Mouse (Mus musculus) limb, embryonic 14.5 days (tissue): ENCODE data around the gene Rbm3. TPM values are rescaled to one million over a fixed set of nuclear protein-coding genes. Genes with fewer than 3 reads are reported as not detected.

Experiments used
- ATAC-seq: fragments of 200-750 bp; cut with Nextera tagmentation; 2 replicates; pipeline ENCODE4 v1.8.0; 2017; ENCODE audit warnings: low read depth, moderate number of reproducible peaks, moderate TSS enrichment; ENCODE audit not compliant: low FRiP score
- DNase-seq: peaks from one replicate; pipeline ENCODE4 v3.0.0-alpha.2; 2015; ENCODE audit warnings: low spot score
- H3K27ac ChIP-seq: fragments of 300-500 bp; sonication (generic); replicated peaks from 2 replicates; pipeline ENCODE4 v1.5.1; 2014; ENCODE audit warnings: low read depth, mild to moderate bottlenecking, low read length, moderate library complexity, mixed read lengths
- H3K27me3 ChIP-seq: fragments of 300-500 bp; sonication (generic); 2 replicates; pipeline ENCODE4 v1.6.1; 2014; ENCODE audit warnings: low read length, mixed read lengths; ENCODE audit not compliant: control insufficient read depth, insufficient read depth
- H3K36me3 ChIP-seq: fragments of 300-500 bp; sonication (generic); 2 replicates; pipeline ENCODE4 v1.6.1; 2014; ENCODE audit warnings: mild to moderate bottlenecking, low read length, moderate library complexity, mixed read lengths; ENCODE audit not compliant: control insufficient read depth, insufficient read depth
- H3K4me1 ChIP-seq: fragments of 300-500 bp; sonication (generic); 2 replicates; pipeline ENCODE4 v1.6.1; 2014; ENCODE audit warnings: antibody characterized with exemption, low read length, mixed read lengths; ENCODE audit not compliant: control insufficient read depth, insufficient read depth
- H3K4me2 ChIP-seq: fragments of 300-500 bp; sonication (generic); replicated peaks from 2 replicates; pipeline ENCODE4 v1.6.1; 2014; ENCODE audit warnings: low read depth, mild to moderate bottlenecking, low read length, moderate library complexity; ENCODE audit not compliant: severe bottlenecking
- H3K4me3 ChIP-seq: fragments of 300-500 bp; sonication (generic); replicated peaks from 2 replicates; pipeline ENCODE4 v1.5.1; 2014; ENCODE audit warnings: low read length
- H3K9ac ChIP-seq: fragments of 300-500 bp; sonication (generic); 2 replicates; pipeline ENCODE4 v1.6.1; 2014; ENCODE audit warnings: mild to moderate bottlenecking, low read depth, low read length, moderate library complexity; ENCODE audit not compliant: severe bottlenecking
- H3K9me3 ChIP-seq: fragments of 300-500 bp; sonication (generic); 2 replicates; pipeline ENCODE4 v1.6.1; 2016; ENCODE audit warnings: low read length; ENCODE audit not compliant: control insufficient read depth
- POLR2A ChIP-seq: fragments of 200-500 bp; IDR thresholded peaks from 2 replicates; pipeline ENCODE4 v1.8.0; 2012; ENCODE audit warnings: inconsistent platforms, mild to moderate bottlenecking, moderate library complexity, borderline replicate concordance; ENCODE audit not compliant: insufficient read depth, insufficient read length; ENCODE audit errors: extremely low read depth
- WGBS: fragments of 180-500 bp; shearing (Covaris S2); extraction: QIAGEN DNeasy Blood & Tissue Kit; methylation state at CpG from one replicate; pipeline ENCODE4 v1.1.7; 2014; 5-methylcytosine and 5-hydroxymethylcytosine counted together
- polyA plus RNA-seq, 2 experiments: library from polyadenylated mRNA; depleted of rRNA in 1 of 2; stranded (reverse) in 1 of 2; unstranded in 1 of 2; fragments of >200 nt; fragmentation: Nextera tagmentation in 1 of 2; extraction: Ambion mirVana in 1 of 2; gene quantifications; 2 replicates each; pipeline versions ENCODE4 v1.2.1 to v1.2.3; 2012 to 2014

Gene Rbm3
- polyA plus RNA-seq, 2 experiments, result 465 to 541 TPM

DNA sequence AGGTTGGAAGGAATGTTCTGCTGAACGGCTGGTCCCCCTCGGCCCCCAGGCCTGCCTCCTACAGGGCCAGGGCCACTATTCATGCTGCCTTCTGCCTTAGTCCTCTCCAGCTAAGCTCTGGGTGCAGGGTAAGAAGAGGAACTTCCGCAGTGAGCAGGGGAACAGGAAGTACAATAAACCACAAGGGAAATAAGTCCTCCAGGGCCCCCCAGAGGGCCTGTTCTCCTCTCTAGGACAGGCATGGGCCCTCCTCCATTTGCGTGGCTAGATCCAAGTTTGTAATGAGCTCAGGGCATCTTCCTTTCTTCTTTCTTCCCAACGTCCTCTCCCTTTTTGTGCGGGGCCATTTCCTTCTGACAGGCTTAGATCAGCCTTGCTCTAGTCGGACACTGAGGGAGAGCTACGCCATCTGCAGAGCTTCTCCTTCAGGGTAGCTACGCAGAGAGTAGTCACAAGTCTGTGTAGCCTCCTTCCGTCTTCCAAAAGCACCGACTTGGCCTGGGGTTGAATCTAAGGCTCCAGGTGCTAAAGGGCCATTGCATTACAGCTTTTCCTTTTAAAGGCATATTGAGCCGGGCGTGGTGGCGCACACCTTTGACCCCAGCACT lies 55.2 kb downstream of the Rbm3 start, which contains the start of gene Was:
TSS of gene Was (minus strand) at position 153 of the 608 bp plus-strand sequence.
- Histone ChIP-seq H3K27me3 (no peaks in the 10 kb centered on the region), H3K4me2 (no peak within 1 kb of the TSS), H3K36me3 (no peaks in the 10 kb centered on the region), H3K9me3 (no peaks in the 10 kb centered on the region), H3K4me3 (no peak within 1 kb of the TSS), H3K27ac (no peak within 1 kb of the TSS), H3K4me1 (no peaks in the 10 kb centered on the region), H3K9ac (no peak within 1 kb of the TSS)
- WGBS, result 87% methylated on average over 14 of the region's 14 CpGs
- TF ChIP-seq POLR2A, result no peak
- ATAC-seq (no peak), DNase-seq (no peak)

DNA sequence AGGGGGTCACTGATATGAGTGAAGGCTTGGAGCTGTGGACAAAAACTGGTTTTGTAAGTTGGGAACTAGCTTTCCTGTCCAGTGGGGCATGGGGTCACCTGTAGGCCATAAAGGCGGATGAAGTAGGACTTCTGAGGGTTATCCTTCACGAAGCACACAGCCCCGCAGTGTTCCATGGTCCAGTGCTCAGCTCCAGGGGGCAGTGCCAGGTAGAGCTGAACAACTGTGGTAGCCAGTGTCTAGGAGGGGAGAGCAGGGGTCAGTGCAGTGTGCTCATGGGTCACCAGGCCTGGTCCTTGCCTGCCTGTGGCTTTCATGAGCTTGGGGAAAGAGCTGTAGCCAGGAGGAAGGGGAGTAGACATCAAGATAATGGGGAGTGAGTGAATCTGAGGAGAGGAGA lies 55.9 kb downstream of the Rbm3 start:
- Histone ChIP-seq H3K27ac (no peak overlapping the region), H3K9me3 (no peaks in the 10 kb centered on the region), H3K4me2 (no peak overlapping the region), H3K36me3 (no peaks in the 10 kb centered on the region), H3K4me3 (no peak overlapping the region), H3K9ac (no peak overlapping the region), H3K27me3 (no peaks in the 10 kb centered on the region), H3K4me1 (no peaks in the 10 kb centered on the region)
- TF ChIP-seq POLR2A, result no peak
- no peak for DNase-seq
- WGBS, result 89% methylated on average over 3 of the region's 3 CpGs
- no peak for ATAC-seq

Other genes with a start within 250 kb of the Rbm3 start
- gene Pqbp1, start 246.6 kb downstream of the Rbm3 start, polyA plus RNA-seq (2012; rRNA removed), result 106 and 138 TPM in 2 replicates
- 93.0 and 105 TPM in 2 replicates for gene Pqbp1, start 246.6 kb downstream of the Rbm3 start, polyA plus RNA-seq (2014; fragmentation: Nextera tagmentation; extraction: Ambion mirVana)
- gene Timm17b, start 246.5 kb downstream of the Rbm3 start, polyA plus RNA-seq (2012; rRNA removed), result 50.1 and 57.8 TPM in 2 replicates
- gene Timm17b, start 246.5 kb downstream of the Rbm3 start, polyA plus RNA-seq (2014; fragmentation: Nextera tagmentation; extraction: Ambion mirVana), result 187 and 196 TPM in 2 replicates
- not detected in 2 replicates for gene Gm10491, start 238.0 kb downstream of the Rbm3 start, polyA plus RNA-seq (2012; rRNA removed)
- gene Gm10491, start 238.0 kb downstream of the Rbm3 start, polyA plus RNA-seq (2014; fragmentation: Nextera tagmentation; extraction: Ambion mirVana), result not detected in 2 replicates
- not detected in 2 replicates for gene Gm10490, start 236.3 kb downstream of the Rbm3 start, polyA plus RNA-seq (2012; rRNA removed)
- gene Gm10490, start 236.3 kb downstream of the Rbm3 start, polyA plus RNA-seq (2014; fragmentation: Nextera tagmentation; extraction: Ambion mirVana), result not detected in 2 replicates
- 0.93 and 0.95 TPM in 2 replicates for gene Pcsk1n, start 226.1 kb downstream of the Rbm3 start, polyA plus RNA-seq (2012; rRNA removed)
- 0.67 and 1.3 TPM in 2 replicates for gene Pcsk1n, start 226.1 kb downstream of the Rbm3 start, polyA plus RNA-seq (2014; fragmentation: Nextera tagmentation; extraction: Ambion mirVana)
- gene Eras, start 217.3 kb downstream of the Rbm3 start, polyA plus RNA-seq (2012; rRNA removed), result 0.05 and 0.10 TPM in 2 replicates
- not detected in 2 replicates for gene Eras, start 217.3 kb downstream of the Rbm3 start, polyA plus RNA-seq (2014; fragmentation: Nextera tagmentation; extraction: Ambion mirVana)
- 67.3 and 78.8 TPM in 2 replicates for gene Hdac6, start 198.0 kb downstream of the Rbm3 start, polyA plus RNA-seq (2012; rRNA removed)
- gene Hdac6, start 198.0 kb downstream of the Rbm3 start, polyA plus RNA-seq (2014; fragmentation: Nextera tagmentation; extraction: Ambion mirVana), result 28.1 and 32.3 TPM in 2 replicates
- gene Gata1, start 167.8 kb downstream of the Rbm3 start, polyA plus RNA-seq (2012; rRNA removed), result 1.5 and 2.0 TPM in 2 replicates
- gene Gata1, start 167.8 kb downstream of the Rbm3 start, polyA plus RNA-seq (2014; fragmentation: Nextera tagmentation; extraction: Ambion mirVana), result 1.3 and 1.6 TPM in 2 replicates
- 0.10 TPM in 1 of 2 replicates, not detected in the other for gene Glod5, start 127.4 kb downstream of the Rbm3 start, polyA plus RNA-seq (2012; rRNA removed)
- gene Glod5, start 127.4 kb downstream of the Rbm3 start, polyA plus RNA-seq (2014; fragmentation: Nextera tagmentation; extraction: Ambion mirVana), result not detected in 2 replicates
- 65.3 and 67.4 TPM in 2 replicates for gene Suv39h1, start 71.1 kb downstream of the Rbm3 start, polyA plus RNA-seq (2012; rRNA removed)
- gene Suv39h1, start 71.1 kb downstream of the Rbm3 start, polyA plus RNA-seq (2014; fragmentation: Nextera tagmentation; extraction: Ambion mirVana), result 51.9 and 56.1 TPM in 2 replicates
- 2.6 and 3.5 TPM in 2 replicates for gene Was, start 55.4 kb downstream of the Rbm3 start, polyA plus RNA-seq (2012; rRNA removed)
- 0.92 and 0.97 TPM in 2 replicates for gene Was, start 55.4 kb downstream of the Rbm3 start, polyA plus RNA-seq (2014; fragmentation: Nextera tagmentation; extraction: Ambion mirVana)
- 90.6 and 127 TPM in 2 replicates for gene Wdr13, start 13.0 kb downstream of the Rbm3 start, polyA plus RNA-seq (2012; rRNA removed)
- gene Wdr13, start 13.0 kb downstream of the Rbm3 start, polyA plus RNA-seq (2014; fragmentation: Nextera tagmentation; extraction: Ambion mirVana), result 18.7 and 19.7 TPM in 2 replicates
- gene Tbc1d25, start 30.3 kb upstream of the Rbm3 start, polyA plus RNA-seq (2012; rRNA removed), result 19.4 and 25.3 TPM in 2 replicates
- gene Tbc1d25, start 30.3 kb upstream of the Rbm3 start, polyA plus RNA-seq (2014; fragmentation: Nextera tagmentation; extraction: Ambion mirVana), result 12.2 and 16.2 TPM in 2 replicates
- 27.7 and 28.3 TPM in 2 replicates for gene Ebp, start 47.6 kb upstream of the Rbm3 start, polyA plus RNA-seq (2012; rRNA removed)
- 32.8 and 33.4 TPM in 2 replicates for gene Ebp, start 47.6 kb upstream of the Rbm3 start, polyA plus RNA-seq (2014; fragmentation: Nextera tagmentation; extraction: Ambion mirVana)
- gene Porcn, start 60.6 kb upstream of the Rbm3 start, polyA plus RNA-seq (2012; rRNA removed), result 27.0 and 40.4 TPM in 2 replicates
- gene Porcn, start 60.6 kb upstream of the Rbm3 start, polyA plus RNA-seq (2014; fragmentation: Nextera tagmentation; extraction: Ambion mirVana), result 11.6 and 12.7 TPM in 2 replicates
- gene Ftsj1, start 106.5 kb upstream of the Rbm3 start, polyA plus RNA-seq (2012; rRNA removed), result 40.3 and 50.3 TPM in 2 replicates
- gene Ftsj1, start 106.5 kb upstream of the Rbm3 start, polyA plus RNA-seq (2014; fragmentation: Nextera tagmentation; extraction: Ambion mirVana), result 44.7 and 46.7 TPM in 2 replicates
- gene Slc38a5, start 125.3 kb upstream of the Rbm3 start, polyA plus RNA-seq (2012; rRNA removed), result 0.80 and 1.3 TPM in 2 replicates
- gene Slc38a5, start 125.3 kb upstream of the Rbm3 start, polyA plus RNA-seq (2014; fragmentation: Nextera tagmentation; extraction: Ambion mirVana), result 0.51 and 0.67 TPM in 2 replicates
- not detected in 2 replicates for gene Ssxb10, start 181.5 kb upstream of the Rbm3 start, polyA plus RNA-seq (2012; rRNA removed)
- not detected in 2 replicates for gene Ssxb10, start 181.5 kb upstream of the Rbm3 start, polyA plus RNA-seq (2014; fragmentation: Nextera tagmentation; extraction: Ambion mirVana)
- gene Ssxb9, start 221.1 kb upstream of the Rbm3 start, polyA plus RNA-seq (2012; rRNA removed), result not detected in 2 replicates
- not detected in 2 replicates for gene Ssxb9, start 221.1 kb upstream of the Rbm3 start, polyA plus RNA-seq (2014; fragmentation: Nextera tagmentation; extraction: Ambion mirVana)